Mouse (Mus musculus) liver, embryonic 12.5 days (tissue): ENCODE measurements at regions not wholly inside any gene's neighbourhood (a gene's known extent, or its start where the extent isn't known, plus 50 kb on each side); places are given as distances from the start of the nearest gene placed in this dataset.

ENCODE experiments used
- ATAC-seq: fragments of 200-750 bp; cut with Nextera tagmentation; 2 replicates; pipeline ENCODE4 v1.8.0; 2017; ENCODE audit warnings: moderate number of reproducible peaks, mild to moderate bottlenecking, moderate library complexity
- H3K27ac ChIP-seq: fragments of 300-500 bp; sonication (generic); 2 replicates; pipeline ENCODE4 v1.5.1; 2016; ENCODE audit warnings: mild to moderate bottlenecking
- H3K27me3 ChIP-seq: fragments of 300-500 bp; sonication (generic); replicated peaks from 2 replicates; pipeline ENCODE4 v1.6.1; 2016; ENCODE audit warnings: mild to moderate bottlenecking, moderate library complexity
- H3K36me3 ChIP-seq: fragments of 300-500 bp; sonication (generic); 2 replicates; pipeline ENCODE4 v1.6.1; 2016; ENCODE audit warnings: mild to moderate bottlenecking, moderate library complexity
- H3K4me1 ChIP-seq: fragments of 300-500 bp; sonication (generic); 2 replicates; pipeline ENCODE4 v1.6.1; 2016
- H3K4me2 ChIP-seq: fragments of 300-500 bp; sonication (generic); 2 replicates; pipeline ENCODE4 v1.6.1; 2016; ENCODE audit warnings: mild to moderate bottlenecking, moderate library complexity
- H3K4me3 ChIP-seq: fragments of 300-500 bp; sonication (generic); 2 replicates; pipeline ENCODE4 v1.5.1; 2016; ENCODE audit warnings: mild to moderate bottlenecking, moderate library complexity
- H3K9ac ChIP-seq: fragments of 300-500 bp; sonication (generic); 2 replicates; pipeline ENCODE4 v1.6.1; 2016; ENCODE audit warnings: mild to moderate bottlenecking, moderate library complexity
- H3K9me3 ChIP-seq: fragments of 300-500 bp; sonication (generic); replicated peaks from 2 replicates; pipeline ENCODE4 v1.6.1; 2016; ENCODE audit warnings: mild to moderate bottlenecking, moderate library complexity
- WGBS: fragments of 180-500 bp; shearing (Covaris S2); methylation state at CpG from one replicate; pipeline ENCODE4 v1.1.7; 2016; ENCODE audit not compliant: insufficient replicate concordance; 5-methylcytosine and 5-hydroxymethylcytosine counted together

- H3K4me2 ChIP-seq, result no peak overlapping the region
- WGBS, result 6% methylated on average over 4 of the region's 4 CpGs
- no peak overlapping the region for H3K4me3 ChIP-seq
- no peak for ATAC-seq
- peaks cover 98% of the 10 kb centered on the region for H3K27me3 ChIP-seq
- no peaks in the 10 kb centered on the region for H3K4me1 ChIP-seq
- H3K9me3 ChIP-seq, result no peaks in the 10 kb centered on the region
- H3K27ac ChIP-seq, result no peak overlapping the region
- H3K36me3 ChIP-seq, result no peaks in the 10 kb centered on the region
- no peak overlapping the region for H3K9ac ChIP-seq
Measured at GRCm38 (mm10) chr5:139598715-139599114, 55.4 kb downstream of the Uncx start.

- Histone ChIP-seq H3K4me3 (no peak overlapping the region), H3K36me3 (no peaks in the 10 kb centered on the region), H3K4me1 (no peaks in the 10 kb centered on the region), H3K27ac (no peak overlapping the region), H3K9me3 (no peaks in the 10 kb centered on the region), H3K4me2 (no peak overlapping the region), H3K27me3 (peaks cover 98% of the 10 kb centered on the region), H3K9ac (no peak overlapping the region)
- WGBS, result 3% methylated on average over 25 of the region's 25 CpGs
- no peak for ATAC-seq
Measured at GRCm38 (mm10) chr5:139599191-139599937, 56.1 kb downstream of the Uncx start.

- Histone ChIP-seq H3K4me3 (no peak overlapping the region), H3K4me1 (no peaks in the 10 kb centered on the region), H3K27me3 (peaks cover 98% of the 10 kb centered on the region), H3K9me3 (no peaks in the 10 kb centered on the region), H3K9ac (no peak overlapping the region), H3K4me2 (no peak overlapping the region), H3K36me3 (no peaks in the 10 kb centered on the region), H3K27ac (no peak overlapping the region)
- ATAC-seq, result no peak
- WGBS, result 4% methylated on average over 15 of the region's 15 CpGs
Measured at GRCm38 (mm10) chr5:139600213-139600612, 56.9 kb downstream of the Uncx start.

- peaks cover 82% of the 10 kb centered on the region for H3K27me3 ChIP-seq
- H3K4me2 ChIP-seq, result no peak overlapping the region
- 54% methylated on average over 4 of the region's 4 CpGs for WGBS
Measured at GRCm38 (mm10) chr5:139602860-139603259, 59.6 kb downstream of the Uncx start.

GRCm38 (mm10) chr5:139603535-139603934, 60.2 kb downstream of the Uncx start:
- WGBS, result 14% methylated on average over 4 of the region's 4 CpGs
- Histone ChIP-seq H3K9ac (no peak overlapping the region), H3K36me3 (no peaks in the 10 kb centered on the region), H3K27me3 (peaks cover 75% of the 10 kb centered on the region), H3K4me3 (no peak overlapping the region), H3K4me2 (no peak overlapping the region), H3K9me3 (no peaks in the 10 kb centered on the region), H3K27ac (no peak overlapping the region), H3K4me1 (no peaks in the 10 kb centered on the region)
- no peak for ATAC-seq

More at GRCm38 (mm10) chr5:139602860-139603259, 59.6 kb downstream of the Uncx start:
- H3K9ac ChIP-seq, result no peak overlapping the region
- no peaks in the 10 kb centered on the region for H3K36me3 ChIP-seq
- H3K4me3 ChIP-seq, result no peak overlapping the region
- no peak for ATAC-seq
- no peak overlapping the region for H3K27ac ChIP-seq
- H3K9me3 ChIP-seq, result no peaks in the 10 kb centered on the region
- no peaks in the 10 kb centered on the region for H3K4me1 ChIP-seq

- no peaks in the 10 kb centered on the region for H3K4me1 ChIP-seq
- WGBS, result 34% methylated on average over 4 of the region's 4 CpGs
- H3K9me3 ChIP-seq, result no peaks in the 10 kb centered on the region
- no peak overlapping the region for H3K4me3 ChIP-seq
- H3K27me3 ChIP-seq, result peaks cover 67% of the 10 kb centered on the region
- H3K36me3 ChIP-seq, result no peaks in the 10 kb centered on the region
- H3K9ac ChIP-seq, result no peak overlapping the region
- ATAC-seq, result no peak
- no peak overlapping the region for H3K4me2 ChIP-seq
- H3K27ac ChIP-seq, result no peak overlapping the region
Measured at GRCm38 (mm10) chr5:139604327-139604726, 61.0 kb downstream of the Uncx start.

DNA sequence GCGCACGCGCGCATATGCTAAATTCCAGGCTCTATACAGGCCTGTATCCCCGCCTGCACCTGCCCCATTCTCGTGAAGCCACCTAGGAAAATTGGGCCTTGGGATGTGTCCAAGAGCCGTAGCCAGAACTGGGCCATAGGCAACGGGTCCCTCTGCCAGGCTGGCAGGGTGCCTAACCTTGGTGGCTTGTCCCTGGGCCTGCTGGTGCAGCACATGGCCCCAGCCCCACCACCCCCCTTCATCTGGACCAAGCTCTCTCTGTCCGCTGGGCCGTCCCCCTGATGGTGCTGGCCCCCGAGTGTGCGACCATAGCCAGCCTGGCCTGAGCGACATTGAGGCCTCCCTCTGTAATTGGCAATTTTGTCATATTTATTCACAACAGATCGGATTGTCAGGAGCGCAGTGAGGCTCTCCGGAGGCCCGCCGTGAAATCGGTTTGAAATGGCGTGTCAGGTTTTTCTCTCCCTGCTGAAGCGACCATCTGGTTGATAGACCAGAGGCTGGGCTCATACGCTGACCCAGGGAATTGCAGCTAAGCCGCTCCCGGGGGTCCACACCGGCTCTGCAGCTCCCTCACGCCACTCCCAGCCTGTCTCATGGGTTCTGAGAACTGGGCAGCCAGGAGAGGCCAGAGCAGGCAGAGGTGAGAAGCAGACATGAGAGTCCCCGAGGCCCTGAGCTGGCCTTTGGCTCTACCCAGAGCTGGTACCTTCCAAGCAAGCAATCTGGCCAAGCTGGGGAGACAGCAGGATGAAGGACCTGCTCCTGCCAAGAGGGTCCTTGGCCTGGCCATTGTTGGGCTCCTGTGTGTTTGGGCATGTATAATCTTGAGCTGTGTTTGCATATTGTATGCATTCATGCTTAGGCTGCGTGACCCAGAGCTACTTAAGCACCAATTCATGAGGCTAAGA, 67.6 kb downstream of the Uncx start:
- Histone ChIP-seq H3K36me3 (no peaks in the 10 kb centered on the region), H3K4me3 (no peak overlapping the region), H3K27me3 (0 out of 2 replicates have a peak, but pooled peaks cover 11% of the 10 kb centered on the region), H3K9ac (no peak overlapping the region), H3K9me3 (no peaks in the 10 kb centered on the region), H3K4me1 (no peaks in the 10 kb centered on the region), H3K27ac (no peak overlapping the region), H3K4me2 (no peak overlapping the region)
- WGBS, result 66% methylated on average over 28 of the region's 28 CpGs
- ATAC-seq, result no peak; the same call in 1 of the 2 replicates

DNA sequence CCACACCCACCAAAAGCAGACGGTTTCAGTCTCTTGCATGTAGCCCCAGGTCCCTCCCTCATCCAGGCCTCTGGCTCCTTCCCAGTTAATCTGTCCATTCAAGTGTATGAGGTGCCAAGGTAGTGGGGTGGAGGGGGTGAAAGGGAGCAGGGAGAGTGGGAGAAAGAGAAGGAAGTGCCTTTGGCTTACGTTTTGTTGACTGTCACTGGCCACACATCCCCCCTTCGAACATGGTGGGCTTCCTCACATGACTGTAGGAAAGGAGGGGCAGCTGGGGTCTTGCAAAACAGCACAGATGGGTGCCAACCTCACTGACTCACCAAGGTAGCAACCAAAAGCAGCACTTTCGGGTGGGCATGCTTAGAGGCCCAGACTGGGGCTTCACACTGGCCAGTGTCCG, 68.9 kb downstream of the Uncx start:
- H3K4me2 ChIP-seq, result no peak overlapping the region
- no peak overlapping the region for H3K9ac ChIP-seq
- WGBS, result 39% methylated on average over 5 of the region's 5 CpGs
- no peak overlapping the region for H3K4me3 ChIP-seq
- ATAC-seq, result no peak
- H3K4me1 ChIP-seq, result no peaks in the 10 kb centered on the region
- H3K9me3 ChIP-seq, result no peaks in the 10 kb centered on the region
- H3K27ac ChIP-seq, result no peak overlapping the region
- H3K36me3 ChIP-seq, result no peaks in the 10 kb centered on the region
- 0 out of 2 replicates have a peak, but pooled peaks cover 8% of the 10 kb centered on the region for H3K27me3 ChIP-seq

GRCm38 (mm10) chr5:139612676-139613075, 69.4 kb downstream of the Uncx start:
- no peak for ATAC-seq
- Histone ChIP-seq H3K27me3 (0 out of 2 replicates have a peak, but pooled peaks cover 13% of the 10 kb centered on the region), H3K36me3 (no peaks in the 10 kb centered on the region), H3K27ac (no peak overlapping the region), H3K4me2 (no peak overlapping the region), H3K9ac (no peak overlapping the region), H3K4me1 (no peaks in the 10 kb centered on the region), H3K4me3 (no peak overlapping the region), H3K9me3 (no peaks in the 10 kb centered on the region)
- 57% methylated on average over 6 of the region's 6 CpGs for WGBS

- peaks cover 22% of the 10 kb centered on the region; the same call in 1 of the 2 replicates for H3K27me3 ChIP-seq
- ATAC-seq, result no peak
- H3K9ac ChIP-seq, result no peak overlapping the region
- no peak overlapping the region for H3K4me3 ChIP-seq
- H3K9me3 ChIP-seq, result no peaks in the 10 kb centered on the region
- H3K27ac ChIP-seq, result no peak overlapping the region
- H3K4me1 ChIP-seq, result no peaks in the 10 kb centered on the region
- H3K36me3 ChIP-seq, result no peaks in the 10 kb centered on the region
- H3K4me2 ChIP-seq, result no peak overlapping the region
- 66% methylated on average over 5 of the region's 5 CpGs for WGBS
Measured at GRCm38 (mm10) chr5:139613601-139614000, 70.3 kb downstream of the Uncx start.

GRCm38 (mm10) chr5:139619301-139620161, 76.2 kb downstream of the Uncx start:
- H3K4me3 ChIP-seq, result no peak overlapping the region
- H3K4me1 ChIP-seq, result no peaks in the 10 kb centered on the region
- H3K27me3 ChIP-seq, result peaks cover 34% of the 10 kb centered on the region
- no peaks in the 10 kb centered on the region for H3K9me3 ChIP-seq
- H3K9ac ChIP-seq, result no peak overlapping the region
- no peak overlapping the region for H3K27ac ChIP-seq
- 41% methylated on average over 36 of the region's 36 CpGs for WGBS
- no peak overlapping the region for H3K4me2 ChIP-seq
- no peaks in the 10 kb centered on the region for H3K36me3 ChIP-seq
- no peak for ATAC-seq
